ENCODE assay signal across 8 mouse cellular contexts in genomic region chr19:5422895-5423443, GRCm38 (mm10). TPM values are rescaled to one million over a fixed set of nuclear protein-coding genes. Genes with fewer than 3 reads are reported as not detected.
DNase-seq lines count a peak whose midpoint lies in the region; ATAC-seq lines count a peak whose summit lies in the region.
"Had no signal": no experiment of that assay in that cellular context is flagged by ENCODE, and none has a peak within 500 bp of the region (broad histone marks: within the 10 kb centered on the region; RNA-seq: fewer than 3 reads in every experiment).

No protein-coding gene starts in this region.

- H3K4me3 ChIP-seq in embryonic facial prominence, embryonic 15.5 days (replicated peaks) = peak overlapping the region; percentile 87
- H3K4me3 ChIP-seq in hindbrain, embryonic 14.5 days (replicated peaks; ENCODE audit: low read length) = peak overlapping the region; percentile 79
- H3K4me3 ChIP-seq in midbrain, embryonic 16.5 days (ENCODE audit: low read depth, low read length) = peak overlapping the region; percentile 62; the same call in 1 of the 2 replicates

- H3K27me3 ChIP-seq in embryonic facial prominence, embryonic 15.5 days = no peaks in the 10 kb centered on the region
- H3K27me3 ChIP-seq in hindbrain, embryonic 14.5 days (ENCODE audit: control insufficient read depth, insufficient read depth, low read length) = no peaks in the 10 kb centered on the region
- H3K27me3 ChIP-seq in midbrain, embryonic 16.5 days (ENCODE audit: control insufficient read depth, insufficient read depth, low read depth, low read length) = no peaks in the 10 kb centered on the region

- H3K27ac ChIP-seq in embryonic facial prominence, embryonic 15.5 days (replicated peaks) = peak overlapping the region; percentile 94; the same call in 1 of the 2 replicates
- no peak overlapping the region for H3K27ac ChIP-seq in hindbrain, embryonic 14.5 days
- H3K27ac ChIP-seq in midbrain, embryonic 16.5 days (ENCODE audit: low read length) = no peak overlapping the region

- DNase-seq in kidney, postnatal 10 days = peak; percentile 26
- DNase-seq in kidney, adult 18-20 months = no peak
- no peak for DNase-seq in hindbrain, embryonic 14.5 days (ENCODE audit: low spot score)
- DNase-seq in urinary bladder, postnatal 4 days (ENCODE audit: low spot score in 2 of 2) = no peak
- no peak for DNase-seq in layer of hippocampus, adult 9-10 months (ENCODE audit: low spot score)

- H3K9me3 ChIP-seq in embryonic facial prominence, embryonic 15.5 days (replicated peaks) = no peaks in the 10 kb centered on the region
- H3K9me3 ChIP-seq in hindbrain, embryonic 14.5 days (ENCODE audit: control insufficient read depth, low read length) = no peaks in the 10 kb centered on the region
- H3K9me3 ChIP-seq in midbrain, embryonic 16.5 days (replicated peaks; ENCODE audit: control insufficient read depth, low read length, poor library complexity, severe bottlenecking) = no peaks in the 10 kb centered on the region

- ATAC-seq in embryonic facial prominence, embryonic 15.5 days (ENCODE audit: insufficient number of reproducible peaks, low FRiP score, low TSS enrichment, low read depth) = no peak
- no peak for ATAC-seq in hindbrain, embryonic 14.5 days (ENCODE audit: low FRiP score)
- ATAC-seq in midbrain, embryonic 16.5 days = no peak

- peaks cover 41% of the 10 kb centered on the region for H3K4me1 ChIP-seq in embryonic facial prominence, embryonic 15.5 days
- peaks cover 24% of the 10 kb centered on the region for H3K4me1 ChIP-seq in hindbrain, embryonic 14.5 days (replicated peaks; ENCODE audit: control insufficient read depth, insufficient read depth, low read length)
- H3K4me1 ChIP-seq in midbrain, embryonic 16.5 days (ENCODE audit: control insufficient read depth, insufficient read depth, low read length) = peaks cover 32% of the 10 kb centered on the region

- H3K9ac ChIP-seq in embryonic facial prominence, embryonic 15.5 days = no peak overlapping the region
- peak overlapping the region; percentile 94 for H3K9ac ChIP-seq in hindbrain, embryonic 14.5 days
- peak overlapping the region; percentile 81 for H3K9ac ChIP-seq in midbrain, embryonic 16.5 days (ENCODE audit: low read depth, low read length)

- 78% methylated on average over 9 of the region's 9 CpGs for WGBS in embryonic facial prominence, embryonic 15.5 days
- WGBS in hindbrain, embryonic 14.5 days = 67% methylated on average over 9 of the region's 9 CpGs
- 72% methylated on average over 9 of the region's 9 CpGs for whole genome bisulfite sequencing in midbrain, embryonic 16.5 days

- peaks cover 50% of the 10 kb centered on the region for H3K36me3 ChIP-seq in embryonic facial prominence, embryonic 15.5 days
- H3K36me3 ChIP-seq in hindbrain, embryonic 14.5 days (replicated peaks; ENCODE audit: control insufficient read depth, insufficient read depth) = peaks cover 53% of the 10 kb centered on the region
- peaks cover 11% of the 10 kb centered on the region; the same call in 1 of the 2 replicates for H3K36me3 ChIP-seq in midbrain, embryonic 16.5 days (ENCODE audit: control insufficient read depth, insufficient read depth, low read length)

- peak overlapping the region; percentile 75 for H3K4me2 ChIP-seq in embryonic facial prominence, embryonic 15.5 days (replicated peaks)
- peak overlapping the region; percentile 76 for H3K4me2 ChIP-seq in hindbrain, embryonic 14.5 days (replicated peaks)
- peak overlapping the region; percentile 96 for H3K4me2 ChIP-seq in midbrain, embryonic 16.5 days (ENCODE audit: low read length)

RNA-seq across cellular contexts. Expression of gene Drap1, which starts 1.8 kb away (rescaled TPM):
- polyA plus RNA-seq in embryonic facial prominence, embryonic 15.5 days (2015; fragmentation: Nextera tagmentation; extraction: Ambion mirVana) = 267 and 280 TPM in 2 replicates
- 237 and 253 TPM in 2 replicates for polyA plus RNA-seq in hindbrain, embryonic 14.5 days (2014; fragmentation: Nextera tagmentation; extraction: Ambion mirVana)
- 288 and 310 TPM in 2 replicates for polyA plus RNA-seq in midbrain, embryonic 16.5 days (2015; fragmentation: Nextera tagmentation; extraction: Ambion mirVana)

RNA-seq across cellular contexts. Expression of gene AI837181, which starts 2.0 kb away (rescaled TPM):
- 67.4 and 72.3 TPM in 2 replicates for polyA plus RNA-seq in embryonic facial prominence, embryonic 15.5 days (2015; fragmentation: Nextera tagmentation; extraction: Ambion mirVana)
- polyA plus RNA-seq in hindbrain, embryonic 14.5 days (2014; fragmentation: Nextera tagmentation; extraction: Ambion mirVana) = 61.3 and 66.0 TPM in 2 replicates
- polyA plus RNA-seq in midbrain, embryonic 16.5 days (2015; fragmentation: Nextera tagmentation; extraction: Ambion mirVana) = 61.8 and 67.9 TPM in 2 replicates

RNA-seq across cellular contexts. Expression of gene Tsga10ip, which starts 20.6 kb away (rescaled TPM):
- polyA plus RNA-seq in embryonic facial prominence, embryonic 15.5 days (2015; fragmentation: Nextera tagmentation; extraction: Ambion mirVana) = 0.72 and 1.1 TPM in 2 replicates
- polyA plus RNA-seq in hindbrain, embryonic 14.5 days (2014; fragmentation: Nextera tagmentation; extraction: Ambion mirVana) = not detected in 2 replicates
- polyA plus RNA-seq in midbrain, embryonic 16.5 days (2015; fragmentation: Nextera tagmentation; extraction: Ambion mirVana) = not detected in 2 replicates
- polyA plus RNA-seq: erythroblast, embryonic 14.5 days had no signal

RNA-seq across cellular contexts. Expression of gene Fosl1, which starts 24.4 kb away (rescaled TPM):
- not detected in 2 replicates for polyA plus RNA-seq in embryonic facial prominence, embryonic 15.5 days (2015; fragmentation: Nextera tagmentation; extraction: Ambion mirVana)
- polyA plus RNA-seq in hindbrain, embryonic 14.5 days (2014; fragmentation: Nextera tagmentation; extraction: Ambion mirVana) = not detected in 2 replicates
- not detected in 2 replicates for polyA plus RNA-seq in midbrain, embryonic 16.5 days (2015; fragmentation: Nextera tagmentation; extraction: Ambion mirVana)

RNA-seq across cellular contexts. Expression of gene Sart1, which starts 34.5 kb away (rescaled TPM):
- polyA plus RNA-seq in embryonic facial prominence, embryonic 15.5 days (2015; fragmentation: Nextera tagmentation; extraction: Ambion mirVana) = 81.5 and 83.5 TPM in 2 replicates
- polyA plus RNA-seq in hindbrain, embryonic 14.5 days (2014; fragmentation: Nextera tagmentation; extraction: Ambion mirVana) = 53.3 and 57.3 TPM in 2 replicates
- polyA plus RNA-seq in midbrain, embryonic 16.5 days (2015; fragmentation: Nextera tagmentation; extraction: Ambion mirVana) = 67.7 and 68.5 TPM in 2 replicates
